Mouse (Mus musculus) kidney, adult 2 months (tissue): ENCODE results near the gene Lypd6. TPM values are rescaled to one million over a fixed set of nuclear protein-coding genes. Genes with fewer than 3 reads are reported as not detected.

ENCODE experiments used
- DNase-seq: peaks from one replicate; pipeline ENCODE4 v3.0.0; 2021
- H3K27ac ChIP-seq: fragments of 200-500 bp; 2 replicates; pipeline ENCODE4 v1.5.1; 2012; ENCODE audit warnings: low read depth, low read length, control low read depth, inconsistent platforms; ENCODE audit not compliant: insufficient read depth
- H3K27me3 ChIP-seq: fragments of 200-500 bp; replicated peaks from 2 replicates; pipeline ENCODE4 v1.6.1; 2012; ENCODE audit warnings: mild to moderate bottlenecking, moderate library complexity, low read length, inconsistent platforms; ENCODE audit not compliant: control insufficient read depth, insufficient read depth
- H3K36me3 ChIP-seq: fragments of 200-500 bp; 2 replicates; pipeline ENCODE4 v1.6.1; 2012; ENCODE audit warnings: mild to moderate bottlenecking, moderate library complexity, low read length, inconsistent platforms; ENCODE audit not compliant: control insufficient read depth, insufficient read depth
- H3K4me1 ChIP-seq: fragments of 200-500 bp; 2 replicates; pipeline ENCODE4 v1.6.1; 2011; ENCODE audit warnings: low read length; ENCODE audit not compliant: control insufficient read depth, insufficient read depth
- H3K4me3 ChIP-seq: fragments of 200-500 bp; 2 replicates; pipeline ENCODE4 v1.5.1; 2011; ENCODE audit warnings: mild to moderate bottlenecking, low read depth, low read length, control low read depth; ENCODE audit not compliant: insufficient read depth
- CTCF ChIP-seq: fragments of 200-500 bp; conservative IDR thresholded peaks from 2 replicates; pipeline ENCODE4 v1.5.1; 2011; ENCODE audit warnings: low read depth, mild to moderate bottlenecking, control low read depth, low read length, moderate library complexity, mixed read lengths; ENCODE audit not compliant: insufficient read depth, insufficient read length
- POLR2A ChIP-seq: fragments of 200-500 bp; IDR thresholded peaks from one replicate; pipeline ENCODE4 v1.6.1; 2011; ENCODE audit warnings: low read depth, low read length, control low read depth
- whole genome bisulfite sequencing: fragments of 180-500 bp; shearing (Covaris S2); methylation state at CpG from one replicate; pipeline ENCODE4 v1.1.7; 2018; 5-methylcytosine and 5-hydroxymethylcytosine counted together
- polyA plus RNA-seq: library from polyadenylated mRNA; depleted of rRNA; stranded (reverse); fragments of >200 nt; gene quantifications from 2 replicates; pipeline ENCODE4 v1.2.3, GENCODE M21; 2012

Gene Lypd6
- polyA plus RNA-seq, 1 experiment: 10.9 TPM

- Histone ChIP-seq H3K27ac (no peak overlapping the region), H3K27me3 (no peaks in the 10 kb centered on the region), H3K4me1 (no peaks in the 10 kb centered on the region), H3K36me3 (no peaks in the 10 kb centered on the region), H3K4me3 (no peak overlapping the region)
- TF ChIP-seq CTCF: no peak
- no peak for TF ChIP-seq POLR2A
- DNase-seq: no peak
Observed at GRCm38 (mm10) chr2:50048442-50048841, 17.8 kb upstream of the Lypd6 start.

GRCm38 (mm10) chr2:50053893-50054292, 12.3 kb upstream of the Lypd6 start:
- TF ChIP-seq POLR2A (no peak), CTCF (no peak)
- no peak overlapping the region for H3K4me3 ChIP-seq
- 82% methylated on average over 1 of the region's 1 CpGs for WGBS
- DNase-seq: no peak
- no peak overlapping the region for H3K27ac ChIP-seq
- H3K4me1 ChIP-seq: no peaks in the 10 kb centered on the region
- no peaks in the 10 kb centered on the region for H3K36me3 ChIP-seq
- H3K27me3 ChIP-seq: no peaks in the 10 kb centered on the region

GRCm38 (mm10) chr2:50065902-50066245, 355 bp upstream of the Lypd6 start:
- TF ChIP-seq POLR2A (no peak), CTCF (no peak)
- Histone ChIP-seq H3K36me3 (no peaks in the 10 kb centered on the region), H3K27me3 (no peaks in the 10 kb centered on the region), H3K27ac (no peak overlapping the region), H3K4me3 (peak overlapping the region; percentile 57; the same call in 1 of the 2 replicates), H3K4me1 (no peaks in the 10 kb centered on the region; the same call in 1 of the 2 replicates)
- WGBS: 6% methylated on average over 14 of the region's 14 CpGs
- DNase-seq: no peak

- H3K36me3 ChIP-seq: no peaks in the 10 kb centered on the region
- no peaks in the 10 kb centered on the region; the same call in 1 of the 2 replicates for H3K4me1 ChIP-seq
- no peak for DNase-seq
- WGBS: 2% methylated on average over 9 of the region's 9 CpGs
- H3K27ac ChIP-seq: no peak overlapping the region
- H3K27me3 ChIP-seq: no peaks in the 10 kb centered on the region
- TF ChIP-seq POLR2A (no peak), CTCF (no peak)
- peak overlapping the region; percentile 57 for H3K4me3 ChIP-seq
Observed at GRCm38 (mm10) chr2:50066968-50067315, 713 bp downstream of the Lypd6 start.

GRCm38 (mm10) chr2:50069571-50070295, 3.5 kb downstream of the Lypd6 start:
- H3K27me3 ChIP-seq: no peaks in the 10 kb centered on the region
- no peaks in the 10 kb centered on the region; the same call in 1 of the 2 replicates for H3K4me1 ChIP-seq
- peak; percentile 61 for DNase-seq
- H3K27ac ChIP-seq: no peak overlapping the region
- WGBS: 43% methylated on average over 13 of the region's 13 CpGs
- no peak overlapping the region for H3K4me3 ChIP-seq
- TF ChIP-seq CTCF: no peak
- no peak for TF ChIP-seq POLR2A
- H3K36me3 ChIP-seq: no peaks in the 10 kb centered on the region

GRCm38 (mm10) chr2:50072158-50072557, 5.9 kb downstream of the Lypd6 start:
- no peaks in the 10 kb centered on the region for H3K36me3 ChIP-seq
- TF ChIP-seq CTCF (no peak), POLR2A (no peak)
- H3K4me3 ChIP-seq: no peak overlapping the region
- no peak overlapping the region for H3K27ac ChIP-seq
- 86% methylated on average over 4 of the region's 4 CpGs for WGBS
- no peaks in the 10 kb centered on the region for H3K27me3 ChIP-seq
- no peak for DNase-seq
- H3K4me1 ChIP-seq: no peaks in the 10 kb centered on the region; the same call in 1 of the 2 replicates

- TF ChIP-seq POLR2A: no peak
- no peak for TF ChIP-seq CTCF
- Histone ChIP-seq H3K27ac (no peak overlapping the region), H3K4me1 (no peaks in the 10 kb centered on the region), H3K36me3 (no peaks in the 10 kb centered on the region), H3K27me3 (no peaks in the 10 kb centered on the region), H3K4me3 (no peak overlapping the region)
- WGBS: 87% methylated on average over 3 of the region's 3 CpGs
- DNase-seq: no peak
Observed at GRCm38 (mm10) chr2:50084746-50085145, 18.5 kb downstream of the Lypd6 start.
